Mouse (Mus musculus) T-cell, adult 2 months (primary cell): Measurements from ENCODE around the gene Utp20.
A peak's percentile ranks its signal among the peaks of the same experiment; 100 is the strongest.
"Not testable (repeated sequence)": the region's sequence is repeated elsewhere in the genome, so short reads cannot be mapped to it uniquely, and the experiment has no call there.

Experiments
- DNase-seq: peaks from one replicate; pipeline ENCODE4 v3.0.0; 2022; ENCODE audit warnings: low spot score

The Utp20 gene

GRCm38 (mm10) chr10:88826188-88826946 is at the start of gene Utp20:
Gene Utp20 (minus strand): TSS chr10:88826804.
- peak; percentile 81 for DNase-seq

GRCm38 (mm10) chr10:88874870-88875269 is 48.3 kb upstream of the Utp20 start:
- no peak for DNase-seq

GRCm38 (mm10) chr10:88866017-88866416 is 39.4 kb upstream of the Utp20 start:
- no peak for DNase-seq

GRCm38 (mm10) chr10:88862293-88862692 is 35.7 kb upstream of the Utp20 start:
- DNase-seq = no peak

GRCm38 (mm10) chr10:88861416-88861815 is 34.8 kb upstream of the Utp20 start:
- no peak for DNase-seq

GRCm38 (mm10) chr10:88860911-88861310 is 34.3 kb upstream of the Utp20 start:
- DNase-seq = no peak

GRCm38 (mm10) chr10:88853326-88853725 is 26.7 kb upstream of the Utp20 start:
- DNase-seq = no peak

- no peak for DNase-seq
These were observed 23.4 kb upstream of the Utp20 start for GRCm38 (mm10) chr10:88849976-88850375.

- no peak for DNase-seq
These were observed 22.4 kb upstream of the Utp20 start for GRCm38 (mm10) chr10:88848876-88849476.

- no peak for DNase-seq
These were observed 7.6 kb upstream of the Utp20 start for GRCm38 (mm10) chr10:88834227-88834626.

- DNase-seq = no peak
These were observed 1.8 kb upstream of the Utp20 start for GRCm38 (mm10) chr10:88828361-88828760.

- DNase-seq = no peak
These were observed 992 bp upstream of the Utp20 start for GRCm38 (mm10) chr10:88827596-88827995.

- DNase-seq = not testable (repeated sequence)
These were observed 323 bp upstream of the Utp20 start for GRCm38 (mm10) chr10:88826947-88827306.

- DNase-seq = no peak
These were observed 9.3 kb downstream of the Utp20 start for GRCm38 (mm10) chr10:88817335-88817734.

- DNase-seq = no peak
These were observed 11.3 kb downstream of the Utp20 start for GRCm38 (mm10) chr10:88815256-88815655.

- DNase-seq = no peak
These were observed 14.9 kb downstream of the Utp20 start for GRCm38 (mm10) chr10:88811704-88812103.

- DNase-seq = no peak
These were observed 24.4 kb downstream of the Utp20 start for GRCm38 (mm10) chr10:88802236-88802635.

GRCm38 (mm10) chr10:88799381-88799780 is 27.2 kb downstream of the Utp20 start:
- DNase-seq = no peak

- no peak for DNase-seq
These were observed 29.2 kb downstream of the Utp20 start for GRCm38 (mm10) chr10:88797452-88797851.

GRCm38 (mm10) chr10:88796939-88797338 is 29.7 kb downstream of the Utp20 start:
- DNase-seq = no peak

GRCm38 (mm10) chr10:88795226-88795625 is 31.4 kb downstream of the Utp20 start:
- no peak for DNase-seq

GRCm38 (mm10) chr10:88794606-88795005 is 32.0 kb downstream of the Utp20 start:
- no peak for DNase-seq

GRCm38 (mm10) chr10:88793671-88794070 is 32.9 kb downstream of the Utp20 start:
- no peak for DNase-seq

GRCm38 (mm10) chr10:88784513-88784931 is 42.1 kb downstream of the Utp20 start:
- DNase-seq = no peak
